Mouse (Mus musculus) fat pad, adult 2 months (tissue): ENCODE measurements around the gene Gnai2.

ENCODE experiments used
- DNase-seq: peaks from one replicate; pipeline ENCODE4 v3.0.0-alpha.2; 2011; ENCODE audit warnings: low read depth, low spot score; ENCODE audit errors: extremely low read depth

Gnai2 gene

GRCm38 (mm10) chr9:107631861-107632260, 3.3 kb downstream of the Gnai2 start:
- DNase-seq, result no peak

GRCm38 (mm10) chr9:107631311-107631826, 3.8 kb downstream of the Gnai2 start:
- DNase-seq, result no peak

GRCm38 (mm10) chr9:107630576-107630975, 4.6 kb downstream of the Gnai2 start:
- DNase-seq, result no peak

GRCm38 (mm10) chr9:107629901-107630425, 5.2 kb downstream of the Gnai2 start:
- no peak for DNase-seq

- DNase-seq, result no peak
Measured at GRCm38 (mm10) chr9:107629411-107629730, 5.8 kb downstream of the Gnai2 start.

GRCm38 (mm10) chr9:107628721-107629410, 6.3 kb downstream of the Gnai2 start:
- no peak for DNase-seq

- no peak for DNase-seq
Measured at GRCm38 (mm10) chr9:107627387-107628255, 7.5 kb downstream of the Gnai2 start.

GRCm38 (mm10) chr9:107626844-107627277, 8.3 kb downstream of the Gnai2 start:
- DNase-seq, result no peak

GRCm38 (mm10) chr9:107626158-107626843, 8.9 kb downstream of the Gnai2 start:
- DNase-seq, result no peak

- DNase-seq, result no peak
Measured at GRCm38 (mm10) chr9:107625351-107626128, 9.6 kb downstream of the Gnai2 start.

GRCm38 (mm10) chr9:107624951-107625350, 10.2 kb downstream of the Gnai2 start:
- DNase-seq, result no peak

GRCm38 (mm10) chr9:107624539-107624938, 10.6 kb downstream of the Gnai2 start:
- DNase-seq, result no peak

- no peak for DNase-seq
Measured at GRCm38 (mm10) chr9:107620954-107621353, 14.2 kb downstream of the Gnai2 start.

GRCm38 (mm10) chr9:107619546-107619879, 15.7 kb downstream of the Gnai2 start:
- no peak for DNase-seq

GRCm38 (mm10) chr9:107618778-107619545, 16.2 kb downstream of the Gnai2 start:
- no peak for DNase-seq

GRCm38 (mm10) chr9:107618098-107618497, 17.1 kb downstream of the Gnai2 start:
- DNase-seq, result no peak

GRCm38 (mm10) chr9:107617461-107617860, 17.7 kb downstream of the Gnai2 start:
- DNase-seq, result no peak

GRCm38 (mm10) chr9:107615035-107615434, 20.1 kb downstream of the Gnai2 start:
- DNase-seq, result no peak

- DNase-seq, result no peak
Measured at GRCm38 (mm10) chr9:107612945-107613569, 22.1 kb downstream of the Gnai2 start.
